Mouse (Mus musculus) intestine, embryonic 16.5 days (tissue): Measurements from ENCODE around the gene Gm14685. TPM values are rescaled to one million over a fixed set of nuclear protein-coding genes. Genes with fewer than 3 reads are reported as not detected.

Experiments
- polyA plus RNA-seq: library from polyadenylated mRNA; unstranded; fragments of >200 nt; fragmentation: Nextera tagmentation; extraction: Ambion mirVana; gene quantifications from 2 replicates; pipeline ENCODE4 v1.2.1, GENCODE M21; 2015

The Gm14685 gene
- polyA plus RNA-seq, 1 experiment from 2014 or later, result 0.33 TPM

Other genes starting within 250 kb of the Gm14685 start
- 51.4 and 54.9 TPM in 2 replicates for gene Cetn2, start 198.6 kb upstream of the Gm14685 start, polyA plus RNA-seq
- gene Nsdhl, start 198.5 kb upstream of the Gm14685 start, polyA plus RNA-seq, result 46.8 TPM in 2 replicates
- gene Zfp185, start 129.7 kb upstream of the Gm14685 start, polyA plus RNA-seq, result 4.6 and 4.9 TPM in 2 replicates
- not detected in 2 replicates for gene Pnma5, start 79.9 kb upstream of the Gm14685 start, polyA plus RNA-seq
- 0.06 and 0.11 TPM in 2 replicates for gene Pnma3, start 52.3 kb upstream of the Gm14685 start, polyA plus RNA-seq
- gene Xlr4a, start 34.6 kb upstream of the Gm14685 start, polyA plus RNA-seq, result 3.0 and 4.3 TPM in 2 replicates
- 8.8 and 9.4 TPM in 2 replicates for gene Xlr3a, start 20.0 kb upstream of the Gm14685 start, polyA plus RNA-seq
- gene Xlr5b, start 31.7 kb downstream of the Gm14685 start, polyA plus RNA-seq, result 0.10 and 0.28 TPM in 2 replicates
- 0.39 TPM in 1 of 2 replicates, not detected in the other for gene DXBay18, start 32.4 kb downstream of the Gm14685 start, polyA plus RNA-seq
- not detected in 2 replicates for gene Spin2d, start 59.9 kb downstream of the Gm14685 start, polyA plus RNA-seq
- 7.6 and 7.9 TPM in 2 replicates for gene Xlr3b, start 75.2 kb downstream of the Gm14685 start, polyA plus RNA-seq
- 1.8 and 1.9 TPM in 2 replicates for gene Xlr4b, start 97.3 kb downstream of the Gm14685 start, polyA plus RNA-seq
- gene F8a, start 111.2 kb downstream of the Gm14685 start, polyA plus RNA-seq, result 14.7 and 14.9 TPM in 2 replicates
- 1.2 and 1.6 TPM in 2 replicates for gene Xlr4c, start 126.1 kb downstream of the Gm14685 start, polyA plus RNA-seq
- gene Xlr3c, start 148.3 kb downstream of the Gm14685 start, polyA plus RNA-seq, result not detected in 2 replicates
- 0.40 and 0.42 TPM in 2 replicates for gene Xlr5a, start 175.9 kb downstream of the Gm14685 start, polyA plus RNA-seq
- 0.26 TPM in 1 of 2 replicates, not detected in the other for gene Xlr5c, start 175.9 kb downstream of the Gm14685 start, polyA plus RNA-seq
- gene Gm45015, start 219.8 kb downstream of the Gm14685 start, polyA plus RNA-seq, result not detected in 2 replicates
- 7.4 and 8.1 TPM in 2 replicates for gene Zfp275, start 225.6 kb downstream of the Gm14685 start, polyA plus RNA-seq